ENCODE assay signal across 8 mouse cellular contexts in genomic region chr6:93026068-93027022, GRCm38 (mm10).
DNase-seq lines count a peak whose midpoint lies in the region; ATAC-seq and TF ChIP-seq lines count a peak whose summit lies in the region.

No protein-coding gene starts in this region.

- H3K9ac ChIP-seq in heart, adult 2 months (ENCODE audit: low read depth, low read length) = no peak overlapping the region
- no peak overlapping the region for H3K9ac ChIP-seq in liver, postnatal 0 days (replicated peaks)
- H3K9ac ChIP-seq in midbrain, embryonic 14.5 days (replicated peaks; ENCODE audit: low read length) = no peak overlapping the region

- TF ChIP-seq CTCF in heart, adult 2 months (IDR thresholded peaks at IDR 0.05) = 0 out of 2 replicates have a peak, but pooled peaks have one; percentile 3
- TF ChIP-seq CTCF in liver, postnatal 0 days (IDR thresholded peaks at IDR 0.05; ENCODE audit: low read depth) = no peak

- TF ChIP-seq EP300 in heart, adult 2 months (IDR thresholded peaks at IDR 0.05; ENCODE audit: insufficient read depth, low read depth, low read length) = no peak
- TF ChIP-seq EP300 in liver, postnatal 0 days (IDR thresholded peaks at IDR 0.05; ENCODE audit: low read depth) = no peak

- peak; percentile 3 for DNase-seq in cerebellum, adult 18-20 months
- DNase-seq in cerebellum, adult 8-10 months = no peak
- DNase-seq in MN1 (ENCODE audit: low spot score) = peak; percentile 28
- peak; percentile 56 to 69 for DNase-seq in heart, adult 2 months
- DNase-seq in liver, postnatal 0 days = peak; percentile 20
- DNase-seq in layer of hippocampus, postnatal 14 days (ENCODE audit: low spot score in 2 of 2) = no peak
- no peak for DNase-seq in midbrain, embryonic 14.5 days
- DNase-seq in thymus, adult 18-20 months = no peak

- no peaks in the 10 kb centered on the region for H3K9me3 ChIP-seq in liver, postnatal 0 days (ENCODE audit: low read length)
- H3K9me3 ChIP-seq in midbrain, embryonic 14.5 days (ENCODE audit: control insufficient read depth, low read length) = no peaks in the 10 kb centered on the region

- peaks cover 2% of the 10 kb centered on the region; the same call in 1 of the 2 replicates for H3K36me3 ChIP-seq in heart, adult 2 months (ENCODE audit: control insufficient read depth, insufficient read depth, low read length)
- no peaks in the 10 kb centered on the region for H3K36me3 ChIP-seq in liver, postnatal 0 days (replicated peaks; ENCODE audit: insufficient read depth, low read length)
- no peaks in the 10 kb centered on the region for H3K36me3 ChIP-seq in midbrain, embryonic 14.5 days (ENCODE audit: control insufficient read depth, insufficient read depth, low read length)

- intact Hi-C loops in heart, adult 2 months (cut with DNase I) = no loop called here

- TF ChIP-seq POLR2A in heart, adult 2 months (IDR thresholded peaks at IDR 0.05; ENCODE audit: insufficient read depth, low read depth, low read length) = no peak

- H3K4me2 ChIP-seq in liver, postnatal 0 days (ENCODE audit: low read depth, low read length) = no peak overlapping the region
- no peak overlapping the region for H3K4me2 ChIP-seq in midbrain, embryonic 14.5 days (ENCODE audit: low read length)

- H3K4me3 ChIP-seq in heart, adult 2 months = no peak overlapping the region
- no peak overlapping the region for H3K4me3 ChIP-seq in liver, postnatal 0 days (ENCODE audit: low read depth, low read length)
- H3K4me3 ChIP-seq in midbrain, embryonic 14.5 days (replicated peaks; ENCODE audit: low read depth, low read length) = no peak overlapping the region

- no peak for ATAC-seq in liver, postnatal 0 days
- ATAC-seq in midbrain, embryonic 14.5 days (ENCODE audit: low FRiP score, low TSS enrichment) = no peak

- peaks cover 3% of the 10 kb centered on the region for H3K4me1 ChIP-seq in heart, adult 2 months (ENCODE audit: control insufficient read depth, insufficient read depth, low read length)
- H3K4me1 ChIP-seq in liver, postnatal 0 days (ENCODE audit: insufficient read depth) = no peaks in the 10 kb centered on the region
- no peaks in the 10 kb centered on the region for H3K4me1 ChIP-seq in midbrain, embryonic 14.5 days (ENCODE audit: control insufficient read depth, insufficient read depth, low read length)

- H3K27me3 ChIP-seq in heart, adult 2 months (ENCODE audit: control insufficient read depth, insufficient read depth, low read length) = no peaks in the 10 kb centered on the region
- H3K27me3 ChIP-seq in liver, postnatal 0 days (ENCODE audit: insufficient read depth, low read length) = no peaks in the 10 kb centered on the region
- H3K27me3 ChIP-seq in midbrain, embryonic 14.5 days (ENCODE audit: control insufficient read depth, insufficient read depth, low read length) = no peaks in the 10 kb centered on the region

- no peaks in the 10 kb centered on the region for H3K79me2 ChIP-seq in heart, adult 2 months (replicated peaks; ENCODE audit: control insufficient read depth, insufficient read depth, low read length)

- peak overlapping the region; percentile 5; the same call in 1 of the 2 replicates for H3K27ac ChIP-seq in heart, adult 2 months
- H3K27ac ChIP-seq in liver, postnatal 0 days (ENCODE audit: low read depth) = no peak overlapping the region
- no peak overlapping the region for H3K27ac ChIP-seq in midbrain, embryonic 14.5 days (replicated peaks; ENCODE audit: low read depth, low read length)

- 35% methylated on average over 9 of the region's 9 CpGs for WGBS in heart, adult 2 months
- 59% methylated on average over 9 of the region's 9 CpGs for WGBS in liver, postnatal 0 days (ENCODE audit: insufficient replicate concordance)
- 76% methylated on average over 9 of the region's 9 CpGs for WGBS in midbrain, embryonic 14.5 days

Comparison
In these comparisons a context has a peak if more than half of its experiments do, and no peak if none do; other contexts are left out.
1. DNase-seq: peak in cerebellum, adult 18-20 months (2 of 2), MN1 (single experiment), heart, adult 2 months (2 of 2) and liver, postnatal 0 days (single experiment); none in cerebellum, adult 8-10 months (single experiment), layer of hippocampus, postnatal 14 days (0 of 2), midbrain, embryonic 14.5 days (single experiment) and thymus, adult 18-20 months (0 of 2).